Mouse (Mus musculus) lung, postnatal 4 days (tissue): ENCODE data around the gene Scpep1.
"Not testable (repeated sequence)": the region's sequence is repeated elsewhere in the genome, so short reads cannot be mapped to it uniquely, and the experiment has no call there.

Source experiments
- DNase-seq, 2 experiments: peaks; one replicate each; pipeline ENCODE4 v3.0.0; 2021

Scpep1 gene

GRCm38 (mm10) chr11:88909388-88910036 lies 45.8 kb downstream of the Scpep1 start:
- DNase-seq: peak; percentile 78 to 85

DNA sequence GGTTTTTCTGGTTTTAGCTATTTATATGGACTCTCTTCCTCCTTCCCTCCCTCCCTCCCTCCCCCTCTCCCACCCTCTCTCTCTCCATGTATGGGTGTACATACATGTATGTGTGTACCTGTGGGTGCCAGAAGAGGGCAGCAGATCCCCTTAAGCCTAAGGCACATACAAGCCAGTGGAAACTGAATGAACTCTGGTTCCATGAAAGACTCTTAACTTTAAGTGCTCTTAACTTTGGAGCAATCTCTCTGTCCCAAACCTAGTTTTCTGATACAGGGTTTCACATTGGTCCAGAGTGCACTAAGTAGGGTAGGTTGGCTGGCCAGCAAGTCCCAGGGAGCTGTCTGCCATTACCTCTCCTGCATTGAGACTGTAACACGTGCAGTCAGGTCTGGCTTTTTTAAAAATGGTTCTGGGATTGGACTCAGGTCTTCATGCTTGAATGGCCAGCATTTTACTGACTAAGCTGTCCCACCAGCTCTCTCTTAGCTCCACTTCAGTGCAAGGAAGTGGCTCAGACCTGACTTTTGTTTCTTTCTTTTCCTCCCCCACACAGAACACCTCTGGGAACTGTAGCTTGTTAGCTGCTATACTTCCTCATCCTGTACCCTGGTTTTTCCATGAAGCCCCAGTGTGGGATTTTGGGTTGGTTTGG lies 46.6 kb downstream of the Scpep1 start:
- DNase-seq: peak; percentile 77 to 80

- no peak for DNase-seq
Measured at GRCm38 (mm10) chr11:88907886-88908285, 47.4 kb downstream of the Scpep1 start.

DNA sequence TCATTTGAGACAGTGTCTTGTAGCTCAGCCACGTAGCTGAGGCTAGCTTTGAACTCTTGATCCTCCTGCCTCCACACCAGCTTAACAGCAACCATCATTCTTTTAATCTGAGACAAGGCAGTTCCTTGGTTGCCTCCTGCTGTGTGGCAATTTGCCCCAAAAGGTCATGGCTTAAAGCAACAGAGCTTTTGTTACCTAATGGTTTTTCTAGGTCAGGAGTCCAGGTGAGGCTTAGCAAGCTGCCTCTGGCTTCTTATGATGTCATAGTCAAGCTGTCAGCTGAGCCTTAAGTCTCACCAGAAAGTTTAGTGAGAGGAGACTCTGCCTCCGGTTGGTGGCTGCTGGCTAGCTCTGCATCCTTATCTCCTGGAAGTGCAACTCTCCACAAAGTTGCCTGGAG lies 49.6 kb downstream of the Scpep1 start:
- no peak for DNase-seq

GRCm38 (mm10) chr11:88904080-88904479 lies 51.2 kb downstream of the Scpep1 start:
- no peak for DNase-seq

GRCm38 (mm10) chr11:88902762-88903161 lies 52.5 kb downstream of the Scpep1 start:
- DNase-seq: no peak

GRCm38 (mm10) chr11:88901341-88901802 lies 53.9 kb downstream of the Scpep1 start:
- peak; percentile 18 to 65 for DNase-seq

DNA sequence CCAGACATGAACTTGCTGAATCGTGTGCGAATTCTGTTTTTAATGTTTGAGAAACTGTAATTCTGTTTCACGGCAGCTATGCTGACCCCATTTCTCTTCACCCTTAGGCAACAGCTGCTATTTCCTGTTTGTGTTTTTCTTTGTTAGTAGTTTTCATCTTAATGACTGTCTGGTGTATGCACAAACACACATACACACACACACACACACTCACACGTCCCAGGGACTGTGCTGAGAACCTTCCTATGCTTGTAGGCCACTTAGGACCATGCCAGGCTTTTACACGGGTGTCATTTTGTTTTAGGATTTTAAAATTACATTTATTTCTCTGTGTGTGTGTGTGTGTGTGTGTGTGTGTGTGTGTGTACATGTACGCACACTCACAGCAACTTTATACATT lies 55.7 kb downstream of the Scpep1 start:
- no peak for DNase-seq

DNA sequence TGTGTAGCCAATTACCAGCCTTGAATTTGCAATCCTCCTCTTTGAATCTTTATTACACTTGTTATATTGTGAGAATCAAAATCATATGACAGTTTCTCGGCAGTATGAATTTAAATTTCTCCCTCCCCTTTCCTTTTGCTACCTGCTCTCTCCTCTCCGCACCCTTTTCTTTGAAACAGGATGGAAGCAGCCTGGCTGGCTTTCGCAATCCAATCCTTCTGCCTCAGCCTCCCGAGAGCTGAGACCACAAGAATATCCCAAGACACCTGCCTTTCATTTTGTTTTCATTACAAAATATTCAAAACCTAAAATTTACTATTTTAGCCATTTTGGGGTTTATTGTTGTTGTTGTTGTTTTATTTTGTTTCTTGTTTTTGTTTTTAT lies 56.9 kb downstream of the Scpep1 start:
- DNase-seq: no peak

DNA sequence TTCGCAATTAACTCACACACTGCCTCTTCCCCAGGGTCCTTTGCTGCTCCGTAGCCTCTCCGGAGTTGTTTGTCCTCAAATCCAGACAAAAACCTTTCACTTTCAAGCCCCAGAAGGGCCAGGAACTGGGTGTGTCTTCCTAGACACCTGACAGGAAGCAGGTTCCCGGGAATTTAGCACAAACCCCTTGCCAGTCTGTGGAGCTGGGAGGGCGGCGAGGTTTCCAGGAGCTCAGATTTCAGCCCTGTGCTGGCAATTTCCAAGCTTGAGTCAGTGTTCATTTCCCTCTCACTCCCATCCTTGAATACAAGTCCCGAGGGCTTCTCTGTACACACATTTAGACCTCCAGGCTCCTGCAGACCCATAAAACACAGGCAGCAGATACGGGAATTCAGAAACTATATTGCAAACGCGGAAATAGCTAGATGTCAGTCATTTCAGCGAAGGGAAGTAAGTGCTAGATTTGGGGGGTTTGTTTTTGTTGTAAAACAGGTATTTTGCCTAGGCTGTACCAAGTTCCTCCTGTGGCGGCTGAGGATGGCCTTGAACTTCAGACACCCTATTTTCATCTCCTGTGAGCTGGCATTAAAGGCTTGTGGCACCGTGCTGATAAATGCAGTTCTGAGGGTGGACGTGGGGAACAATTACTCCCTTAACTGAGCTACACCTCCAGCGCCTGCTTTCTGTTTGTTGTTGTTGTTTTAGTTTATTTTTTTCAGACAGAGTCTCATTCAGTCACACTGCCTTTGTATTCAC lies 57.5 kb downstream of the Scpep1 start:
- DNase-seq: peak in 1 of 2 experiments; percentile 14

GRCm38 (mm10) chr11:88895800-88896232 lies 59.4 kb downstream of the Scpep1 start:
- DNase-seq: peak; percentile 48 to 54

GRCm38 (mm10) chr11:88895235-88895634 lies 60.0 kb downstream of the Scpep1 start:
- peak; percentile 39 to 41 for DNase-seq

GRCm38 (mm10) chr11:88894279-88894678 lies 61.0 kb downstream of the Scpep1 start:
- DNase-seq: not testable (repeated sequence)

DNA sequence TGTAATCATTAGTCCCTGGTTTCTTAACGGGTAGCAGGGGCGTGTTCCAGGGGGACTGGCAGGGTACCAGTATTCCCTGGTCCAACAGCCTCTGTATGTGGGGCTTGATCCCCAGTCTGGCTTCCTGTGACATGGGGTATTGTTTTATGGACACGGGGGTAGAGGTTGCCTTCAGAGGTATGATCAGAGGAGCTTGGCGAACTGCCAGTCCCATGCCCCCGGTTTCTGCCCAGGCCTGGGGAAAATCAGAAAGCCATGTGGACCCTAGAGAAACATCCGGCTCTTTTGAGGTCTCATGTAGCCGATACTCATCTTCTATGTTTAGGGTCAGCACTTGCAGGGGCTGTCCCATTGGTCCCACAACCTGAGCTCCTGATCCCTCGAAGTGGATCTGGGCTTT lies 61.8 kb downstream of the Scpep1 start:
- DNase-seq: not testable (repeated sequence)

DNA sequence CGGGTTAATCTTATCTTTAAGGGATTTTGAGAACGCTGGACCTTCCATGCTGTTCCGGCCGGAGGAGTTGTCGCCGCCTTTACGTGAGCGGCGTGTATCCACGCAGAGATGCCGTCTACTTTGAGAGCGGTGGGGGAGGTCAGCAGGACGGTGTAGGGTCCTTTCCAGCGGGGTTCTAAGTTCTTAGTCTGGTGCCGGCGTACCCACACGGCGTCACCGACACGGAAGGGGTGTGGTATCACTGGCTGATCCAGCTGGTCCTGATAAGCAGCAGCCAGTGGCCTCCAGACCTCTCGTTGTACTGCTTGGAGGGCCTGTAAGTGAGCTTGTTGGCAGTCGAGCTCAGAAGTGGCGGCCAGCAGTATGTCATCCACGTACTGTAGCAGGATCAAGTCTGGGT lies 62.5 kb downstream of the Scpep1 start:
- peak; percentile 32 to 49 for DNase-seq

DNA sequence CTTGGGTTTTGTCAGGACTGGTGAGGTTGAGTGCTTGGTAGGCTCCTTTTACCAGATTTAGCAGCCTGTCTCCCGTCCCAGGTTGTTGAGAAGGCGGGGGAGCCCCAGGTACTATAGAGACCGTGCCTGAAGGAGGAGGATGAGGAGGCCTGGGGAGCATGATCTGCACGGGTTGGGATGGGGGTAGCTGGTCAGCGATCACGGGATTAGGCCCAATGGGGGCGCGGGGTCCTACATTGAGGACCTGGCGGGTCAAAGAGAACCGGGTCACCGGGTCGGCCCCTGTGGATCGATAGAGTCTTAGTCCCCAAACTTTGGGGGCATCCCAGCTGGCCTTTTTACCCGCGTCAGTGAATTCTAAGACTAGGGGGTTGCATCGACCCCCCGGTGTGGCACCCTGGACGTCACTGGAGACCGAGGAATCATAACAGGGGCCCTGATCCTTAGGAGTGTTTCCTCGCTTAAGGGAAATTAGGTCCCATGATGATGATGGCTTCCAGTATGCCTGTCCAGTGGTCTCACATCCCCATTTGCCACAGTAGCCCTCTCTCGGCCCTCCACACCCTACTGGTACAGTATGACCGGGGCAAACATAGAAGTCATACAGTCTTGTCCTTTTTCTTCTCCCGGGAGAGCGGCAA lies 63.2 kb downstream of the Scpep1 start:
- peak; percentile 62 to 73 for DNase-seq

DNA sequence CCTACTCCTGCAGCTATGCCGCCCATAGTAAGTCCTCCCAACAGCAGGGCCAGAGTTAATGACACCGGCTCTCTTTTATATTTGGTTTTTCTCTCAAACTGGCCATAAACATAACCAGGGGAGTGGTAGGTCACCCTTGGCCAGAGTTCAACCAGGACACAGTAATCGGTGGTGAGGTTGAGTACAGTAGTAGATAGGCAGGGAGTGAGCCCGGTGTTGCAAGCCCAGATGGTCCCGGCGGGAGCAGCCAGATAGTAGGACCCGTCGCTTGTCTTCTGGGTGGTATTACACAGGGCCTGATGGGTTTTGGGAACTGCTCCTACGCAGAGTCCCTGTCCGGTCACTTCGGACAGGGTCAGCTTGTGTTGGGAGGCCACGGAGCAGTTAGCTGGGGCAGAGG lies 63.8 kb downstream of the Scpep1 start:
- DNase-seq: peak; percentile 35 to 46

- not testable (repeated sequence) for DNase-seq
Measured at GRCm38 (mm10) chr11:88890904-88891303, 64.4 kb downstream of the Scpep1 start.

GRCm38 (mm10) chr11:88888996-88889395 lies 66.3 kb downstream of the Scpep1 start:
- no peak for DNase-seq

DNA sequence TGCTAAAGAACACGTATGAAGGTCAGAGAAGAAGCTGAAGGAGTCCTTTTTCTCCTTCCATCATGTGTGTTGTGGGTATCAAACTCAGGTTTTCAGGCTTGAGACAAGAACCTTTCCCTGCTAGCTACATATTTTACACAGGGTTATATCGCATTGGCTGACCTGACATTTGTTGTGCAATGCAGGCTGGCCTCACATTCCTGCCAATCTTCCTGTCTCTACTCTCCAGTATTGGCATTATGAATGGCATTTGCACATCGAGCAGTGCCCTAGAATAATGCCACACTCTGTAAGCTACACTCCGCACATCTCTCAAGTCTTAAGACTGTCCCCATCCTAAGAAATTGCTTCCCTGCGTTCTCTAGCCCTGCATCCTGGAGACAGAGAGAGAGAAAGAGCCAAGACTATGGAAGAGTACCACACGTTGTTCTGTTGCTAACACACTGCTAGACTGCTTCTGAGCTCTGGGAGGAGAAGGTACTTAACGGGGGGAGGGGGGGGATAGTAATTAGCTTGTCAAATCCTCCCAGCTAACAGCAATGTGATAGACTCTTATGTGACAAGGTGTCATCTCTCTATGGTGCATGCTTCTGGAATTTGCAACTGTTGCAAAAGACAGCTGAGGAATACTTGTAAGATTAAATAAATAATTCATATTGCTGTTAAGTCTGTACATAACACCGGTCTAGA lies 70.7 kb downstream of the Scpep1 start:
- DNase-seq: no peak

- DNase-seq: no peak
Measured at GRCm38 (mm10) chr11:88878011-88878410, 77.3 kb downstream of the Scpep1 start.
